Comparison of ENCODE assay signal across 8 mouse cellular contexts in genomic region chr5:24540387-24541143, GRCm38 (mm10). TPM values are rescaled to one million over a fixed set of nuclear protein-coding genes. Genes with fewer than 3 reads are reported as not detected.
DNase-seq lines count a peak whose midpoint lies in the region; ATAC-seq and TF ChIP-seq lines count a peak whose summit lies in the region.

Gene Asb10 (minus strand): TSS chr5:24540978.

- no peak for TF ChIP-seq POLR2A in liver, adult 2 months (IDR thresholded peaks at IDR 0.05; ENCODE audit: extremely low read depth, insufficient read depth, low read length)

- peaks cover 49% of the 10 kb centered on the region for H3K4me1 ChIP-seq in E14TG2a.4 (replicated peaks; ENCODE audit: low read depth, low read length)
- H3K4me1 ChIP-seq in liver, adult 2 months (ENCODE audit: control insufficient read depth, insufficient read depth, low read length), result no peaks in the 10 kb centered on the region; the same call in 1 of the 2 replicates
- peaks cover 10% of the 10 kb centered on the region; the same call in 1 of the 2 replicates for H3K4me1 ChIP-seq in forebrain, embryonic 12.5 days

- TF ChIP-seq CTCF in E14TG2a.4 (conservative IDR thresholded peaks at IDR 0.05; ENCODE audit: low read length), result no peak
- no peak for TF ChIP-seq CTCF in liver, adult 2 months (IDR thresholded peaks at IDR 0.05; ENCODE audit: low read depth, low read length)

- 35% methylated on average over 14 of the region's 14 CpGs for WGBS in liver, adult 2 months
- WGBS in forebrain, embryonic 12.5 days, result 55% methylated on average over 14 of the region's 14 CpGs

- peaks cover 21% of the 10 kb centered on the region for H3K27me3 ChIP-seq in E14TG2a.4 (ENCODE audit: insufficient read depth, low read length)
- H3K27me3 ChIP-seq in liver, adult 2 months (ENCODE audit: control insufficient read depth, insufficient read depth, low read length), result peaks cover 5% of the 10 kb centered on the region
- H3K27me3 ChIP-seq in forebrain, embryonic 12.5 days, result 0 out of 2 replicates have a peak, but pooled peaks cover 4% of the 10 kb centered on the region

- no peak for ATAC-seq in forebrain, embryonic 12.5 days (ENCODE audit: low FRiP score)

- H3K4me2 ChIP-seq in forebrain, embryonic 12.5 days, result no peak within 1 kb of the TSS

- no peak within 1 kb of the TSS for H3K9ac ChIP-seq in liver, adult 2 months (ENCODE audit: low read depth, low read length)
- H3K9ac ChIP-seq in forebrain, embryonic 12.5 days, result no peak within 1 kb of the TSS

- no peaks in the 10 kb centered on the region for H3K79me2 ChIP-seq in liver, adult 2 months (ENCODE audit: control insufficient read depth, insufficient read depth, low read length)

- H3K36me3 ChIP-seq in E14TG2a.4 (ENCODE audit: insufficient read depth, low read length), result no peaks in the 10 kb centered on the region
- H3K36me3 ChIP-seq in liver, adult 2 months (ENCODE audit: control insufficient read depth, insufficient read depth, low read length), result no peaks in the 10 kb centered on the region
- no peaks in the 10 kb centered on the region for H3K36me3 ChIP-seq in forebrain, embryonic 12.5 days (replicated peaks)

- H3K4me3 ChIP-seq in E14TG2a.4 (replicated peaks; ENCODE audit: low read length), result peak within 1 kb of the TSS; percentile 65
- peak within 1 kb of the TSS; percentile 3; the same call in 1 of the 2 replicates for H3K4me3 ChIP-seq in liver, adult 2 months (ENCODE audit: insufficient read depth, low read depth, low read length)
- H3K4me3 ChIP-seq in forebrain, embryonic 12.5 days (replicated peaks), result no peak within 1 kb of the TSS

- no peaks in the 10 kb centered on the region for H3K9me3 ChIP-seq in E14TG2a.4 (ENCODE audit: low read length)
- no peaks in the 10 kb centered on the region for H3K9me3 ChIP-seq in forebrain, embryonic 12.5 days

- DNase-seq in 3T3-L1 (ENCODE audit: low read depth, low spot score), result peak; percentile 17
- peak; percentile 85 for DNase-seq in gastrocnemius, postnatal 25 days
- peak; percentile 23 for DNase-seq in kidney, adult 11 months
- DNase-seq in liver, adult 2 months (ENCODE audit: extremely low read depth, low read depth, low spot score), result peak; percentile 9
- peak; percentile 59 for DNase-seq in right cerebral cortex, postnatal 14 days
- DNase-seq in cerebellum, adult 11 months, result no peak

- no peak within 1 kb of the TSS for H3K27ac ChIP-seq in liver, adult 2 months (replicated peaks; ENCODE audit: insufficient read depth, low read depth, low read length)
- no peak within 1 kb of the TSS for H3K27ac ChIP-seq in forebrain, embryonic 12.5 days

RNA-seq across cellular contexts. Expression of gene Asb10, which starts in this region (rescaled TPM):
- total RNA-seq in gastrocnemius, postnatal 25 days (2021), result 10 to 100 TPM; 33.2 to 66.7 TPM
- 0.13 TPM in 1 of 2 replicates, not detected in the other for total RNA-seq in liver, adult 2 months (2014; rRNA removed)
- 0.06 and 0.10 TPM in 2 replicates for polyA plus RNA-seq in liver, adult 2 months (2012; rRNA removed)
- 0.10 TPM in 1 of 2 replicates, not detected in the other for polyA plus RNA-seq in forebrain, embryonic 12.5 days (2016; fragmentation: Nextera tagmentation; extraction: Ambion mirVana)

Comparison
In these comparisons a context has a peak if more than half of its experiments do, and no peak if none do; other contexts are left out.
1. RNA of gene Asb10 (total RNA-seq): 33.2 to 66.7 TPM in gastrocnemius, postnatal 25 days; 0.13 TPM in liver, adult 2 months; every median in the first group is over 10 times any median in the second.
2. Peak in DNase-seq and H3K4me3 ChIP-seq in liver, adult 2 months; RNA of the gene not detected or under 1 TPM.